Mouse (Mus musculus) stomach, adult 2 months (tissue): ENCODE data around the gene Kif1a. TPM values are rescaled to one million over a fixed set of nuclear protein-coding genes. Genes with fewer than 3 reads are reported as not detected.

Experiments used
- polyA plus RNA-seq: library from polyadenylated mRNA; depleted of rRNA; stranded (reverse); fragments of >200 nt; gene quantifications from 2 replicates; pipeline ENCODE4 v1.2.3, GENCODE M21; 2012; rRNA removed

Kif1a gene
- polyA plus RNA-seq = 1.5 and 2.3 TPM in 2 replicates

DNA sequence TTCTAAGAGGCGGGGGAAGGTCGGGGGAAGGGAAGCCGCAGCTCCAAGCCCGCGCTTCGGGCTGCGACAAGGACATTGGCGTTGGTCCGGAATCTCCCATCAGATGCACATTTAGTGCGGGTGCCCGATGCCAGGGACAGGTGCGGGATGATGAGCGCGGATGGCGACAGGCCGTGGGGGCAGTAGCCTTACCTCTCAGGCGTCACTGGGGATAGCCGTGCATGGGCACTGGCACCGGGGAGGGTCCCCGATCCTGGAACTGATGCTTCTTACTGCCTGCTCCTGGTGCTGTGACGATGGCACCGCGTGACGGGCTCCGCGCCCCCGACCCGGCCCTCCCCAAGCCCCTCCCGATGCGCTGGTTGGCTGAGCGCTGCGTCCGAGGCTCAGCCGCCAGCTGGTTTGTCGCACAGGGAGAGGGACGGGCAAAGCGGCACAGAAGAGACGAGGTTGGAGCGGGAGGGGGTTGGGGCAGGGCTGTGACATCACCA, at the start of gene Kif1a:
TSS of gene Kif1a (minus strand) at position 381 of the 491 bp plus-strand sequence.

DNA sequence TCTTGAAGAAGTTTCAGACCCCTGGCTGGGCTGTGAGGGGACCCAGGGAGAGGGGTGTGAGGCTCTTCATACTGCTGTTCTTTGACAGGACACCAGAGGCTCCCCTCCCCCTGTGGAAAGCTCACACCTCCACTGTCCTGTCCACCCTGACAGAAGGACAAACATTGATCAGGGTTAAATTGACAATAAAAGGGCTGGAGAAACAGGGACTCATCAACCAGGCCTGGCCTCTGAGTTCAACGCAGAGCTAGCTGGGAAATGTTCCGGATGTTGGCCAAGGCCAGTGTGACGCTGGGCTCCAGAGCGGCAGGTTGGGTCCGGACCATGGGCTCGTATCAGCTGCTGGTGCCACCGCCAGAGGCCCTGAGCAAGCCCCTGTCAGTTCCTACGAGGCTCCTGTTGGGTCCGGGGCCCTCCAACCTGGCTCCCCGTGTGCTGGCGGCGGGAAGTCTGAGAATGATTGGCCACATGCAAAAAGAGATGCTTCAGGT, 33.3 kb upstream of the Kif1a start, which contains the start of gene Agxt:
TSS of gene Agxt (plus strand) at position 205 of the 491 bp plus-strand sequence.

DNA sequence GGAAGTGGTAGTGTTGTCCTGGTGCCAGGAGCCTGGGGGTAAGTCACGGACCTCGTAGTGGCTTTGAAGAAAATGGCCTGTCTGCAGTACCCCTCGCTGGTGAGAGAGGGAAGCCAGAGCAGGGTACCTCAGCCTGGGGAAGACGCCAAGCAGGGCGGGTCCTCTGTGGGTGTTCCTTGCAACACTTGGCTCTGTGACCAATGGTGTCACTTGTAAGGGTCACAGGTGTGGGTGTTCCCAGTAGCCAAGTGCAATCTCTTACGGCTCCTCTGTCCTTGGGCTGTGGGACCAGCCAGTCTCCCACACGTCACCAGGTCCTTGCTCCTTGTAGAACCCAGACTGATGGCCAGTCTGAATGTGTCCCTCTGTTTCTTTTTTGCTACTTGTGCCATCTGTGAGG, 95.7 kb downstream of the Kif1a start, which contains the start of gene Aqp12:
TSS of gene Aqp12 (plus strand) at position 274 of the 400 bp plus-strand sequence.

Other genes with a start within 250 kb of the Kif1a start
- 0.09 TPM in 1 of 2 replicates, not detected in the other for gene Ankmy1, start 199.0 kb downstream of the Kif1a start, polyA plus RNA-seq
- 15.1 and 35.8 TPM in 2 replicates for gene Dusp28, start 195.0 kb downstream of the Kif1a start, polyA plus RNA-seq
- gene Rnpepl1, start 191.2 kb downstream of the Kif1a start, polyA plus RNA-seq = 130 and 203 TPM in 2 replicates
- 24.2 and 34.5 TPM in 2 replicates for gene Capn10, start 167.6 kb downstream of the Kif1a start, polyA plus RNA-seq
- gene Gpr35, start 151.1 kb downstream of the Kif1a start, polyA plus RNA-seq = 1.6 and 4.7 TPM in 2 replicates
- gene Aqp12, start 95.6 kb downstream of the Kif1a start, polyA plus RNA-seq = not detected in 2 replicates
- gene Agxt, start 33.3 kb upstream of the Kif1a start, polyA plus RNA-seq = not detected in 2 replicates
- 5.2 and 9.1 TPM in 2 replicates for gene 2310007B03Rik, start 59.0 kb upstream of the Kif1a start, polyA plus RNA-seq
- gene Crocc2, start 66.8 kb upstream of the Kif1a start, polyA plus RNA-seq = 0.03 and 0.04 TPM in 2 replicates
- gene Sned1, start 133.9 kb upstream of the Kif1a start, polyA plus RNA-seq = 1.0 and 2.7 TPM in 2 replicates
- gene Mterf4, start 204.0 kb upstream of the Kif1a start, polyA plus RNA-seq = 2.4 and 3.0 TPM in 2 replicates
- gene Ppp1r7, start 240.9 kb upstream of the Kif1a start, polyA plus RNA-seq = 1.1 and 1.3 TPM in 2 replicates
- 0.38 and 0.65 TPM in 2 replicates for gene Pask, start 241.5 kb upstream of the Kif1a start, polyA plus RNA-seq